Mouse (Mus musculus) ES-E14 (cell line): ENCODE data around the gene Gigyf2. TPM values are rescaled to one million over a fixed set of nuclear protein-coding genes. Genes with fewer than 3 reads are reported as not detected.

Source experiments
- DNase-seq: peaks from one replicate; pipeline ENCODE4 v3.0.0-alpha.2; 2013; ENCODE audit warnings: low read depth, low spot score
- H3K27ac ChIP-seq: 2 replicates; pipeline ENCODE4 v1.5.1; 2012; ENCODE audit warnings: low read depth, mild to moderate bottlenecking, low read length, moderate library complexity, mixed read lengths; ENCODE audit not compliant: poor library complexity, insufficient read depth, severe bottlenecking
- H3K36me3 ChIP-seq: 2 replicates; pipeline ENCODE4 v1.6.1; 2012; ENCODE audit warnings: mild to moderate bottlenecking, low read length, moderate library complexity, mixed read lengths; ENCODE audit not compliant: control insufficient read depth, poor library complexity, insufficient read depth, severe bottlenecking
- H3K4me1 ChIP-seq, 2 experiments: fragments of 150-350 bp in 1 of 2; sonication (generic) in 1 of 2; 2 replicates each; pipeline ENCODE4 v1.6.1; 2012; ENCODE audit warnings: low read length in 2 of 2, mild to moderate bottlenecking in 1 of 2, mixed read lengths in 1 of 2; ENCODE audit not compliant: control insufficient read depth in 2 of 2, insufficient read depth in 2 of 2, poor library complexity in 1 of 2
- H3K4me3 ChIP-seq, 2 experiments: fragments of 150-350 bp in 1 of 2; sonication (generic) in 1 of 2; 2 replicates each; pipeline ENCODE4 v1.5.1; 2012; ENCODE audit warnings: low read length in 2 of 2, low read depth in 1 of 2, mild to moderate bottlenecking in 1 of 2, mixed read lengths in 1 of 2; ENCODE audit not compliant: insufficient read depth in 1 of 2, poor library complexity in 1 of 2, severe bottlenecking in 1 of 2
- H3K9ac ChIP-seq: 2 replicates; pipeline ENCODE4 v1.6.1; 2012; ENCODE audit warnings: low read depth, mild to moderate bottlenecking, low read length, mixed read lengths; ENCODE audit not compliant: poor library complexity, insufficient read depth, severe bottlenecking
- H3K9me3 ChIP-seq: fragments of 150-350 bp; sonication (generic); 2 replicates; pipeline ENCODE4 v1.6.1; 2012; ENCODE audit warnings: low read depth, mild to moderate bottlenecking, low read length; ENCODE audit not compliant: control insufficient read depth, insufficient read depth
- CHD2 ChIP-seq: IDR thresholded peaks from 2 replicates; pipeline ENCODE4 v1.6.1; 2014; ENCODE audit warnings: mild to moderate bottlenecking, low read depth, low read length, inconsistent platforms
- HCFC1 ChIP-seq: IDR thresholded peaks from 2 replicates; pipeline ENCODE4 v1.6.1; 2012; ENCODE audit warnings: low read length, inconsistent platforms, borderline replicate concordance; ENCODE audit not compliant: insufficient read depth
- MAFK ChIP-seq: IDR thresholded peaks from 2 replicates; pipeline ENCODE4 v1.6.1; 2014; ENCODE audit warnings: mild to moderate bottlenecking, low read depth, low read length, inconsistent platforms; ENCODE audit not compliant: insufficient read depth
- ZC3H11A ChIP-seq: IDR thresholded peaks from 2 replicates; pipeline ENCODE4 v1.6.1; 2012; ENCODE audit warnings: low read depth, mild to moderate bottlenecking, inconsistent platforms, low read length, borderline replicate concordance
- ZNF384 ChIP-seq: IDR thresholded peaks from 2 replicates; pipeline ENCODE4 v1.6.1; 2012; ENCODE audit warnings: low read depth, low read length, inconsistent platforms
- in situ Hi-C, 2 experiments: fragments of 600-800 bp; cut with MboI; formaldehyde crosslinking; loops; one replicate each; pipeline ENCODE4 v1.15.1; 2025; ENCODE audit warnings: low sequenced_read_pairs in 2 of 2, inconsistent platforms in 1 of 2; ENCODE audit not compliant: unreplicated experiment in 2 of 2
- total RNA-seq: library from RNA; depleted of rRNA; stranded (reverse); fragments of 300-350 nt; gene quantifications from 2 replicates; pipeline ENCODE4 v1.2.3, GENCODE M21; 2012; rRNA removed

Gene Gigyf2
- total RNA-seq, 1 experiment: 58.7 TPM

GRCm38 (mm10) chr1:87493542-87493941, 166.7 kb downstream of the Gigyf2 start:
- Histone ChIP-seq H3K9ac (no peak overlapping the region), H3K4me3 (no peak overlapping the region), H3K36me3 (no peaks in the 10 kb centered on the region), H3K27ac (no peak overlapping the region), H3K4me1 (peaks cover 0 to 6% of the 10 kb centered on the region in 2 experiments; a peak in 1 of 4 replicates), H3K9me3 (no peaks in the 10 kb centered on the region)
- no peak for DNase-seq
- in situ Hi-C loops: no loop called here
- TF ChIP-seq HCFC1 (no peak), ZC3H11A (no peak), ZNF384 (no peak), MAFK (no peak), CHD2 (no peak)

Other genes starting within 250 kb of the Gigyf2 start
- 2.4 and 5.2 TPM in 2 replicates for gene Alppl2, start 237.1 kb upstream of the Gigyf2 start, total RNA-seq
- gene Alpi, start 225.4 kb upstream of the Gigyf2 start, total RNA-seq: not detected in 2 replicates
- gene Akp3, start 202.0 kb upstream of the Gigyf2 start, total RNA-seq: not detected in 2 replicates
- 1.1 and 2.9 TPM in 2 replicates for gene Ecel1, start 170.5 kb upstream of the Gigyf2 start, total RNA-seq
- gene Prss56, start 143.7 kb upstream of the Gigyf2 start, total RNA-seq: 0.36 and 0.37 TPM in 2 replicates
- gene Chrnd, start 136.4 kb upstream of the Gigyf2 start, total RNA-seq: 0.13 TPM in 1 of 2 replicates, not detected in the other
- gene Chrng, start 122.3 kb upstream of the Gigyf2 start, total RNA-seq: 0.13 and 0.16 TPM in 2 replicates
- 165 and 221 TPM in 2 replicates for gene Eif4e2, start 113.1 kb upstream of the Gigyf2 start, total RNA-seq
- 1.3 and 1.8 TPM in 2 replicates for gene Efhd1, start 62.6 kb upstream of the Gigyf2 start, total RNA-seq
- gene Kcnj13, start 67.7 kb downstream of the Gigyf2 start, total RNA-seq: 0.27 and 0.95 TPM in 2 replicates
- gene Snorc, start 143.3 kb downstream of the Gigyf2 start, total RNA-seq: 1.3 TPM in 1 of 2 replicates, not detected in the other
- not detected in 2 replicates for gene Neu2, start 182.9 kb downstream of the Gigyf2 start, total RNA-seq
- gene Ngef, start 246.9 kb downstream of the Gigyf2 start, total RNA-seq: 0.74 and 1.2 TPM in 2 replicates